In the genomic region with DNA sequence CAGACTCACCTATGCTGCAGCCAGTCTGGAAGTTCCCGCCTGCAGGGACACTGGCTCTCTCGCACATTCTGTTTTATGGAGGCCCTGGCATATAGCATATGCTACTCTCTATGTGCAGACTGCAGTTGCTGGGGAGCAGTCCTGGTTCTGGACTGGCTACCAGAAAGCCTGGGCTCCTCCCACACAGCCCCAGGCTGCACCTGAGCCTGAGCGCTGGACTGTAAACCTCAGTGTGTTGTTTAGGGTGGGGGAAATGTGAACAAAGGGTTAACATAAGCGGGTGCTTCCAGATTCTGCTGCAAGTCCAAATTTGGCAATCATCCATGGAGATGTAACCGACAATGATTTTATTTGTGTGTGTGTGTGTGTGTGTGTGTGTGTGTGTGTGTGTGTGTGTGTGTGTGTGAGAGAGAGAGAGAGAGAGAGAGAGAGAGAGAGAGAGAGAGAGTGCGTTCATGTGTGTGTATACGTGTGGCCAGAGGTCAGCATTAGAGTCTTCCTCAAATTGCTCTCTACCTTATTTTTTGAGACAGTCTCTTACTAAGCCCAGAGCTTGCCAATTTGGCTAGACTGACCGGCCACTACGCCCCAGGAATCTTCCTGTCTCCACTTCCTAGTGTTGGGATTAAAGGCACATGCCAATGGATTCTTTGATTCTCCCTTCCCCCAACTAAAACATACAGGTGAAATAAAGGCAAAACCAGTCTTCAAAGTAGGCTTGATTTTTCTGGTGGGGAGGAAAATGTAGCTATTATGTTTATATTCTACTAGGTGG, we compare ENCODE assay signal across 10 mouse cellular contexts.
DNase-seq lines count a peak whose midpoint lies in the region; ATAC-seq and TF ChIP-seq lines count a peak whose summit lies in the region.
"Had no signal": no experiment of that assay in that cellular context is flagged by ENCODE, and none has a peak within 500 bp of the region (broad histone marks: within the 10 kb centered on the region; RNA-seq: fewer than 3 reads in every experiment).

No protein-coding gene starts in this region.

- no peak overlapping the region for H3K4me3 ChIP-seq in hindbrain, postnatal 0 days (ENCODE audit: low read length)
- H3K4me3 ChIP-seq in hindbrain, embryonic 11.5 days (ENCODE audit: low read depth, low read length) = no peak overlapping the region
- no peak overlapping the region for H3K4me3 ChIP-seq in midbrain, postnatal 0 days (ENCODE audit: low read depth, low read length)
- H3K4me3 ChIP-seq in midbrain, embryonic 16.5 days (ENCODE audit: low read depth, low read length) = no peak overlapping the region
- H3K4me3 ChIP-seq in limb, embryonic 11.5 days (ENCODE audit: low read depth, low read length) = no peak overlapping the region
- H3K4me3 ChIP-seq: liver, embryonic 15.5 days had no signal

- no peak for TF ChIP-seq CTCF in hindbrain, postnatal 0 days (IDR thresholded peaks at IDR 0.05; ENCODE audit: low read depth)
- TF ChIP-seq CTCF in midbrain, postnatal 0 days (IDR thresholded peaks at IDR 0.05) = no peak

- peak; percentile 34 for DNase-seq in hindbrain, postnatal 0 days (ENCODE audit: low spot score)
- DNase-seq in hindbrain, embryonic 11.5 days (ENCODE audit: low spot score) = no peak
- DNase-seq in midbrain, postnatal 0 days (ENCODE audit: low spot score) = peak; percentile 32
- DNase-seq in cerebellum, adult 8-10 months = peak; percentile 73
- no peak for DNase-seq in limb, embryonic 11.5 days (ENCODE audit: low spot score)
- DNase-seq in right cerebral cortex, postnatal 14 days = no peak
- DNase-seq: gastrocnemius, postnatal 14 days had no signal

- H3K9me3 ChIP-seq in hindbrain, postnatal 0 days (ENCODE audit: low read length) = no peaks in the 10 kb centered on the region
- no peaks in the 10 kb centered on the region for H3K9me3 ChIP-seq in hindbrain, embryonic 11.5 days (ENCODE audit: control insufficient read depth, low read length)
- H3K9me3 ChIP-seq in midbrain, postnatal 0 days (ENCODE audit: low read length) = no peaks in the 10 kb centered on the region
- no peaks in the 10 kb centered on the region for H3K9me3 ChIP-seq in midbrain, embryonic 16.5 days (replicated peaks; ENCODE audit: control insufficient read depth, low read length, poor library complexity, severe bottlenecking)
- no peaks in the 10 kb centered on the region for H3K9me3 ChIP-seq in limb, embryonic 11.5 days (ENCODE audit: control insufficient read depth, low read length)
- H3K9me3 ChIP-seq: liver, embryonic 15.5 days had no signal

- WGBS in hindbrain, postnatal 0 days = 40% methylated on average over 9 of the region's 9 CpGs
- 72% methylated on average over 9 of the region's 9 CpGs for WGBS in hindbrain, embryonic 11.5 days
- 58% methylated on average over 9 of the region's 9 CpGs for WGBS in midbrain, postnatal 0 days
- WGBS in midbrain, embryonic 16.5 days = 64% methylated on average over 9 of the region's 9 CpGs
- WGBS in limb, embryonic 11.5 days = 58% methylated on average over 9 of the region's 9 CpGs

- no peak overlapping the region for H3K4me2 ChIP-seq in hindbrain, postnatal 0 days (ENCODE audit: low read depth, low read length)
- H3K4me2 ChIP-seq in hindbrain, embryonic 11.5 days (replicated peaks; ENCODE audit: low read depth, low read length) = no peak overlapping the region
- H3K4me2 ChIP-seq in midbrain, postnatal 0 days (ENCODE audit: low read depth, low read length, poor library complexity, severe bottlenecking) = no peak overlapping the region
- no peak overlapping the region for H3K4me2 ChIP-seq in midbrain, embryonic 16.5 days (ENCODE audit: low read length)
- H3K4me2 ChIP-seq in limb, embryonic 11.5 days (ENCODE audit: low read depth, severe bottlenecking) = no peak overlapping the region
- H3K4me2 ChIP-seq: liver, embryonic 15.5 days had no signal

- ATAC-seq in hindbrain, postnatal 0 days = no peak
- ATAC-seq in hindbrain, embryonic 11.5 days (ENCODE audit: low FRiP score) = no peak
- ATAC-seq in midbrain, postnatal 0 days (ENCODE audit: low FRiP score) = no peak
- no peak for ATAC-seq in midbrain, embryonic 16.5 days
- ATAC-seq in limb, embryonic 11.5 days (ENCODE audit: insufficient number of reproducible peaks, low FRiP score, low TSS enrichment, low read depth) = 0 out of 2 replicates have a peak, but pooled peaks have one; percentile 54
- ATAC-seq: Patski had no signal

- H3K27ac ChIP-seq in hindbrain, postnatal 0 days = no peak overlapping the region
- H3K27ac ChIP-seq in hindbrain, embryonic 11.5 days (ENCODE audit: low read depth, low read length) = no peak overlapping the region
- no peak overlapping the region for H3K27ac ChIP-seq in midbrain, postnatal 0 days (ENCODE audit: low read depth, low read length)
- no peak overlapping the region for H3K27ac ChIP-seq in midbrain, embryonic 16.5 days (ENCODE audit: low read length)
- H3K27ac ChIP-seq in limb, embryonic 11.5 days (replicated peaks; ENCODE audit: low read depth, low read length) = no peak overlapping the region
- H3K27ac ChIP-seq: liver, embryonic 15.5 days had no signal

- H3K9ac ChIP-seq in hindbrain, postnatal 0 days (replicated peaks; ENCODE audit: low read length) = no peak overlapping the region
- no peak overlapping the region for H3K9ac ChIP-seq in hindbrain, embryonic 11.5 days (ENCODE audit: low read depth, low read length)
- H3K9ac ChIP-seq in midbrain, postnatal 0 days (replicated peaks; ENCODE audit: low read length, poor library complexity, severe bottlenecking) = no peak overlapping the region
- no peak overlapping the region for H3K9ac ChIP-seq in midbrain, embryonic 16.5 days (ENCODE audit: low read depth, low read length)
- no peak overlapping the region for H3K9ac ChIP-seq in limb, embryonic 11.5 days (ENCODE audit: low read length)
- H3K9ac ChIP-seq: liver, embryonic 15.5 days had no signal

- H3K4me1 ChIP-seq in hindbrain, postnatal 0 days (ENCODE audit: insufficient read depth, low read length) = 0 out of 2 replicates have a peak, but pooled peaks cover 3% of the 10 kb centered on the region
- H3K4me1 ChIP-seq in hindbrain, embryonic 11.5 days (replicated peaks; ENCODE audit: control insufficient read depth, insufficient read depth, low read length) = no peaks in the 10 kb centered on the region
- H3K4me1 ChIP-seq in midbrain, postnatal 0 days (ENCODE audit: insufficient read depth, low read length) = no peaks in the 10 kb centered on the region
- H3K4me1 ChIP-seq in midbrain, embryonic 16.5 days (ENCODE audit: control insufficient read depth, insufficient read depth, low read length) = 0 out of 2 replicates have a peak, but pooled peaks cover 3% of the 10 kb centered on the region
- 0 out of 2 replicates have a peak, but pooled peaks cover 7% of the 10 kb centered on the region for H3K4me1 ChIP-seq in limb, embryonic 11.5 days (ENCODE audit: control insufficient read depth, insufficient read depth, low read length)
- H3K4me1 ChIP-seq: liver, embryonic 15.5 days had no signal

- no peaks in the 10 kb centered on the region for H3K27me3 ChIP-seq in hindbrain, postnatal 0 days (ENCODE audit: insufficient read depth, low read length)
- no peaks in the 10 kb centered on the region for H3K27me3 ChIP-seq in hindbrain, embryonic 11.5 days (ENCODE audit: control insufficient read depth, insufficient read depth, low read length)
- H3K27me3 ChIP-seq in midbrain, postnatal 0 days (ENCODE audit: insufficient read depth, low read length) = no peaks in the 10 kb centered on the region; the same call in 1 of the 2 replicates
- H3K27me3 ChIP-seq in midbrain, embryonic 16.5 days (ENCODE audit: control insufficient read depth, insufficient read depth, low read depth, low read length) = no peaks in the 10 kb centered on the region
- no peaks in the 10 kb centered on the region for H3K27me3 ChIP-seq in limb, embryonic 11.5 days (ENCODE audit: control insufficient read depth, insufficient read depth, low read length)
- H3K27me3 ChIP-seq: liver, embryonic 15.5 days; Patski had no signal

- H3K36me3 ChIP-seq in hindbrain, postnatal 0 days (ENCODE audit: insufficient read depth, low read length) = no peaks in the 10 kb centered on the region
- H3K36me3 ChIP-seq in hindbrain, embryonic 11.5 days (ENCODE audit: control insufficient read depth, insufficient read depth, low read length) = no peaks in the 10 kb centered on the region
- no peaks in the 10 kb centered on the region for H3K36me3 ChIP-seq in midbrain, postnatal 0 days (ENCODE audit: insufficient read depth, low read length)
- no peaks in the 10 kb centered on the region for H3K36me3 ChIP-seq in midbrain, embryonic 16.5 days (ENCODE audit: control insufficient read depth, insufficient read depth, low read length)
- no peaks in the 10 kb centered on the region for H3K36me3 ChIP-seq in limb, embryonic 11.5 days (ENCODE audit: control insufficient read depth, insufficient read depth, low read length)
- H3K36me3 ChIP-seq: liver, embryonic 15.5 days had no signal

Comparison
In these comparisons a context has a peak if more than half of its experiments do, and no peak if none do; other contexts are left out.
1. DNase-seq: peak in hindbrain, postnatal 0 days (single experiment), midbrain, postnatal 0 days (single experiment) and cerebellum, adult 8-10 months (single experiment); none in hindbrain, embryonic 11.5 days (single experiment), limb, embryonic 11.5 days (single experiment) and right cerebral cortex, postnatal 14 days (single experiment).